Mouse (Mus musculus) testis, adult 2 months (tissue): ENCODE data around the gene Tcf7.

Source experiments
- CTCF ChIP-seq: fragments of 200-500 bp; IDR thresholded peaks from 2 replicates; pipeline ENCODE4 v1.5.1; 2012; ENCODE audit warnings: low read depth, mild to moderate bottlenecking, inconsistent platforms, low read length, moderate library complexity; ENCODE audit not compliant: control insufficient read depth, insufficient read depth, insufficient replicate concordance
- POLR2A ChIP-seq: fragments of 200-500 bp; IDR thresholded peaks from 2 replicates; pipeline ENCODE4 v1.6.1; 2012; ENCODE audit warnings: low read depth, mild to moderate bottlenecking, inconsistent platforms, low read length, moderate library complexity; ENCODE audit not compliant: control insufficient read depth

GRCm38 (mm10) chr11:52233043-52233653, 49.7 kb downstream of the Tcf7 start:
- TF ChIP-seq POLR2A (no peak), CTCF (no peak)
